Mouse (Mus musculus): ENCODE data around the gene Znhit3. TPM values are rescaled to one million over a fixed set of nuclear protein-coding genes. Genes with fewer than 3 reads are reported as not detected.
"Not testable (repeated sequence)": the region's sequence is repeated elsewhere in the genome, so short reads cannot be mapped to it uniquely, and the experiment has no call there.

Znhit3 gene
- total RNA-seq, 2 experiments from 2014 or later, result 34.8 to 36.5 TPM

GRCm38 (mm10) chr11:84886767-84887511 is 29.2 kb downstream of the Znhit3 start:
- DNase-seq (ENCODE audit: extremely low spot score in 1 of 2, low spot score in 2 of 2), result no peak
- H3K27ac ChIP-seq, result no peak overlapping the region
- no peak overlapping the region for H3K4me3 ChIP-seq
- no peak for TF ChIP-seq CTCF (IDR thresholded peaks at IDR 0.05)
- intact Hi-C loops (cut with DNase I), result no loop called here

GRCm38 (mm10) chr11:84886236-84886635 is 29.9 kb downstream of the Znhit3 start:
- intact Hi-C loops (cut with DNase I), result no loop called here
- no peak overlapping the region for H3K27ac ChIP-seq
- no peak for DNase-seq (ENCODE audit: extremely low spot score in 1 of 2, low spot score in 2 of 2)
- no peak for TF ChIP-seq CTCF (IDR thresholded peaks at IDR 0.05)
- no peak overlapping the region for H3K4me3 ChIP-seq

GRCm38 (mm10) chr11:84885238-84885637 is 30.9 kb downstream of the Znhit3 start:
- H3K4me3 ChIP-seq, result no peak overlapping the region
- no peak for DNase-seq (ENCODE audit: extremely low spot score in 1 of 2, low spot score in 2 of 2)
- no peak for TF ChIP-seq CTCF (IDR thresholded peaks at IDR 0.05)
- intact Hi-C loops (cut with DNase I), result no loop called here
- no peak overlapping the region for H3K27ac ChIP-seq

- H3K4me3 ChIP-seq, result no peak overlapping the region
- no peak overlapping the region for H3K27ac ChIP-seq
- DNase-seq (ENCODE audit: extremely low spot score in 1 of 2, low spot score in 2 of 2), result no peak
- TF ChIP-seq CTCF (IDR thresholded peaks at IDR 0.05), result no peak
- intact Hi-C loops (cut with DNase I), result no loop called here
Measured at GRCm38 (mm10) chr11:84882346-84882745, 33.8 kb downstream of the Znhit3 start.

GRCm38 (mm10) chr11:84880971-84881370 is 35.2 kb downstream of the Znhit3 start:
- Histone ChIP-seq H3K4me3 (peak overlapping the region; percentile 96), H3K27ac (peak overlapping the region; percentile 91)
- intact Hi-C loops (cut with DNase I), result loop anchor here (1.0 kb wide), 1 partner anchor 11 kb away; the partner anchor contains the start of gene Ggnbp2
- no peak for TF ChIP-seq CTCF (IDR thresholded peaks at IDR 0.05)
- DNase-seq (ENCODE audit: extremely low spot score in 1 of 2, low spot score in 2 of 2), result no peak

GRCm38 (mm10) chr11:84880465-84880961 is 35.7 kb downstream of the Znhit3 start:
- DNase-seq (ENCODE audit: extremely low spot score in 1 of 2, low spot score in 2 of 2), result peak in 1 of 2 experiments; percentile 31
- peak overlapping the region; percentile 91 for H3K27ac ChIP-seq
- intact Hi-C loops (cut with DNase I), result loop anchor here (1.0 kb wide), 1 partner anchor 10 kb away; the partner anchor contains the start of gene Ggnbp2
- TF ChIP-seq CTCF (IDR thresholded peaks at IDR 0.05), result peak; percentile 12
- peak overlapping the region; percentile 96 for H3K4me3 ChIP-seq

- intact Hi-C loops (cut with DNase I), result loop anchor here (1.0 kb wide), 1 partner anchor 10 kb away; the partner anchor contains the start of gene Ggnbp2
- TF ChIP-seq CTCF (IDR thresholded peaks at IDR 0.05), result peak; percentile 36
- peak within 1 kb of the TSS; percentile 96 for H3K4me3 ChIP-seq
- DNase-seq (ENCODE audit: extremely low spot score in 1 of 2, low spot score in 2 of 2), result peak; percentile 80 to 82
- H3K27ac ChIP-seq, result peak within 1 kb of the TSS; percentile 91
Measured at GRCm38 (mm10) chr11:84879772-84880464, 36.2 kb downstream of the Znhit3 start, which contains the start of the genes Myo19 and Pigw. Gene Myo19 (plus strand): TSS chr11:84880148. Gene Pigw (minus strand): TSS chr11:84880285.

- no peak for DNase-seq (ENCODE audit: extremely low spot score in 1 of 2, low spot score in 2 of 2)
- Histone ChIP-seq H3K4me3 (peak overlapping the region; percentile 96), H3K27ac (peak overlapping the region; percentile 91)
- intact Hi-C loops (cut with DNase I), result no loop called here
- TF ChIP-seq CTCF (IDR thresholded peaks at IDR 0.05), result no peak
Measured at GRCm38 (mm10) chr11:84879007-84879771, 37.0 kb downstream of the Znhit3 start.

- intact Hi-C loops (cut with DNase I); H3K27ac ChIP-seq; DNase-seq (ENCODE audit: extremely low spot score in 1 of 2, low spot score in 2 of 2); H3K4me3 ChIP-seq: not testable (repeated sequence)
Measured at GRCm38 (mm10) chr11:84876020-84876419, 40.1 kb downstream of the Znhit3 start.

- peak; percentile 11; the same call in 1 of the 2 replicates for TF ChIP-seq CTCF (IDR thresholded peaks at IDR 0.05)
Measured at GRCm38 (mm10) chr11:84873042-84873833, 42.9 kb downstream of the Znhit3 start.

More at GRCm38 (mm10) chr11:84873042-84873833, 42.9 kb downstream of the Znhit3 start:
- no peak for DNase-seq (ENCODE audit: extremely low spot score in 1 of 2, low spot score in 2 of 2)
- intact Hi-C loops (cut with DNase I), result loop anchor here (5.0 kb wide), 1 partner anchor 269 kb away; the partner anchor contains the start of gene Usp32
- Histone ChIP-seq H3K27ac (no peak overlapping the region), H3K4me3 (no peak overlapping the region)

Data from left cerebral cortex, adult 2 months (tissue).